Mouse (Mus musculus) liver, embryonic 12.5 days (tissue): ENCODE results near the gene Tom1l2. TPM values are rescaled to one million over a fixed set of nuclear protein-coding genes. Genes with fewer than 3 reads are reported as not detected.
A peak's percentile ranks its signal among the peaks of the same experiment; 100 is the strongest.

Source experiments
- ATAC-seq: fragments of 200-750 bp; cut with Nextera tagmentation; 2 replicates; pipeline ENCODE4 v1.8.0; 2017; ENCODE audit warnings: moderate number of reproducible peaks, mild to moderate bottlenecking, moderate library complexity
- H3K27ac ChIP-seq: fragments of 300-500 bp; sonication (generic); 2 replicates; pipeline ENCODE4 v1.5.1; 2016; ENCODE audit warnings: mild to moderate bottlenecking
- H3K27me3 ChIP-seq: fragments of 300-500 bp; sonication (generic); replicated peaks from 2 replicates; pipeline ENCODE4 v1.6.1; 2016; ENCODE audit warnings: mild to moderate bottlenecking, moderate library complexity
- H3K36me3 ChIP-seq: fragments of 300-500 bp; sonication (generic); 2 replicates; pipeline ENCODE4 v1.6.1; 2016; ENCODE audit warnings: mild to moderate bottlenecking, moderate library complexity
- H3K4me1 ChIP-seq: fragments of 300-500 bp; sonication (generic); 2 replicates; pipeline ENCODE4 v1.6.1; 2016
- H3K4me2 ChIP-seq: fragments of 300-500 bp; sonication (generic); 2 replicates; pipeline ENCODE4 v1.6.1; 2016; ENCODE audit warnings: mild to moderate bottlenecking, moderate library complexity
- H3K4me3 ChIP-seq: fragments of 300-500 bp; sonication (generic); 2 replicates; pipeline ENCODE4 v1.5.1; 2016; ENCODE audit warnings: mild to moderate bottlenecking, moderate library complexity
- H3K9ac ChIP-seq: fragments of 300-500 bp; sonication (generic); 2 replicates; pipeline ENCODE4 v1.6.1; 2016; ENCODE audit warnings: mild to moderate bottlenecking, moderate library complexity
- H3K9me3 ChIP-seq: fragments of 300-500 bp; sonication (generic); replicated peaks from 2 replicates; pipeline ENCODE4 v1.6.1; 2016; ENCODE audit warnings: mild to moderate bottlenecking, moderate library complexity
- WGBS: fragments of 180-500 bp; shearing (Covaris S2); methylation state at CpG from one replicate; pipeline ENCODE4 v1.1.7; 2016; ENCODE audit not compliant: insufficient replicate concordance; 5-methylcytosine and 5-hydroxymethylcytosine counted together
- polyA plus RNA-seq: library from polyadenylated mRNA; unstranded; fragments of >200 nt; fragmentation: Nextera tagmentation; extraction: Ambion mirVana; gene quantifications from 2 replicates; pipeline ENCODE4 v1.2.1, GENCODE M21; 2016

Tom1l2 gene
- polyA plus RNA-seq, 1 experiment from 2014 or later = 9.6 TPM

GRCm38 (mm10) chr11:60195108-60195507, 157.6 kb downstream of the Tom1l2 start:
- no peak for ATAC-seq
- no peak overlapping the region for H3K27ac ChIP-seq
- H3K4me3 ChIP-seq = no peak overlapping the region
- H3K4me1 ChIP-seq = peaks cover 25% of the 10 kb centered on the region
- H3K4me2 ChIP-seq = no peak overlapping the region
- H3K9me3 ChIP-seq = peaks cover 9% of the 10 kb centered on the region
- H3K27me3 ChIP-seq = no peaks in the 10 kb centered on the region
- H3K36me3 ChIP-seq = peaks cover 84% of the 10 kb centered on the region
- H3K9ac ChIP-seq = no peak overlapping the region

- WGBS = 83% methylated on average over 4 of the region's 4 CpGs
- peaks cover 21% of the 10 kb centered on the region for H3K4me1 ChIP-seq
- H3K4me2 ChIP-seq = no peak overlapping the region
- peaks cover 86% of the 10 kb centered on the region for H3K36me3 ChIP-seq
- ATAC-seq = 0 out of 2 replicates have a peak, but pooled peaks have one; percentile 14
- H3K27ac ChIP-seq = no peak overlapping the region
- H3K9ac ChIP-seq = no peak overlapping the region
- H3K27me3 ChIP-seq = no peaks in the 10 kb centered on the region
- H3K4me3 ChIP-seq = no peak overlapping the region
- H3K9me3 ChIP-seq = peaks cover 9% of the 10 kb centered on the region
Observed at GRCm38 (mm10) chr11:60193556-60193955, 159.1 kb downstream of the Tom1l2 start.

DNA sequence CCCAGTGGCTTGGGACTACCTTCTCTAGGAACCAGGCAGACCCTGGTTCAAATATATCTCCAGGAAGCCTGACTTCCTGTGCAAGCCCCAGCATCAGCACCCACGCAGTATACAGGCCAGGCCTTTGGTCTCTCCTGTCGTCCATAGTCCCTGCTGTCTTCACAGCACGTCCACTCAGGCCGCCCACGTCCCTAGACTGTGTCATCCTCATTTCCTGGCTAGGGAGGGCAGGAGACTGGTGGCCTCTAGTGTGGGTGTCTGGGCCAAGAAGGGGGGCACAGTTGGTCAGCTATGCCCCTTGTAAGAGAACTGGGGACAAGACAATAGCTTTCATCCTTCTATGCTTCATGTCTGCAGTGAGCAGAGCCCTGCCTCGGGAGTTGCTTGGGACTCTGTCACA, 160.2 kb downstream of the Tom1l2 start:
- Histone ChIP-seq H3K27me3 (no peaks in the 10 kb centered on the region), H3K4me2 (no peak overlapping the region), H3K9me3 (peaks cover 9% of the 10 kb centered on the region), H3K9ac (no peak overlapping the region), H3K36me3 (peaks cover 86% of the 10 kb centered on the region), H3K4me1 (peaks cover 21% of the 10 kb centered on the region), H3K4me3 (no peak overlapping the region), H3K27ac (no peak overlapping the region)
- 36% methylated on average over 6 of the region's 6 CpGs for WGBS
- no peak for ATAC-seq

DNA sequence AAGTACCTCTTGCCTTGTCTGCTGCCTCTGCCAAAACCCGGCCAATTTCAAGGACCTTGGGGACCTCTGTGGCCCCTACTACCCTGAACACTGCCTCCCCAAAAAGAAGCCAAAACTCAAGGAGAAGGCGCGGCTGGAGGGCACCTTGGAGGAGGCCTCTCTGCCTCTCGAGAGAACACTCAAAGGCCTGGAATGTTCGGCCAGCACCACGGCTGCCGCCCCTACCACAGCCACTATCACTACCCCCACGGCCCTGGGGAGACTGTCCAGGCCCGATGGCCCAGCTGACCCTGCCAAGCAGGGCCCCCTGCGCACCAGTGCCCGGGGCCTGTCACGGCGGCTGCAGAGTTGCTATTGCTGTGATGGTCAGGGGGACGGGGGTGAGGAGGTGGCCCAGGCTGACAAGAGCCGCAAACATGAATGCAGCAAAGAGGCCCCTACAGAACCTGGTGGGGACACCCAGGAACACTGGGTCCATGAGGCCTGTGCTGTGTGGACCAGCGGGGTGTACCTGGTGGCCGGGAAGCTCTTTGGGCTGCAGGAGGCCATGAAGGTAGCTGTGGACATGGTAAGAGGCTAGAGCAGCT, 162.6 kb downstream of the Tom1l2 start:
- Histone ChIP-seq H3K27ac (no peak overlapping the region), H3K4me3 (no peak overlapping the region), H3K9me3 (peaks cover 8% of the 10 kb centered on the region), H3K36me3 (peaks cover 92% of the 10 kb centered on the region), H3K4me1 (peaks cover 39% of the 10 kb centered on the region), H3K9ac (no peak overlapping the region), H3K27me3 (no peaks in the 10 kb centered on the region), H3K4me2 (no peak overlapping the region)
- WGBS = 84% methylated on average over 17 of the region's 17 CpGs
- no peak for ATAC-seq

GRCm38 (mm10) chr11:60189501-60190040, 163.1 kb downstream of the Tom1l2 start:
- peaks cover 3% of the 10 kb centered on the region; the same call in 1 of the 2 replicates for H3K9me3 ChIP-seq
- H3K4me2 ChIP-seq = no peak overlapping the region
- H3K4me1 ChIP-seq = peaks cover 45% of the 10 kb centered on the region
- H3K4me3 ChIP-seq = no peak overlapping the region
- no peak overlapping the region for H3K9ac ChIP-seq
- H3K36me3 ChIP-seq = peaks cover 89% of the 10 kb centered on the region
- ATAC-seq = no peak
- WGBS = 83% methylated on average over 21 of the region's 21 CpGs
- no peaks in the 10 kb centered on the region for H3K27me3 ChIP-seq
- H3K27ac ChIP-seq = no peak overlapping the region

DNA sequence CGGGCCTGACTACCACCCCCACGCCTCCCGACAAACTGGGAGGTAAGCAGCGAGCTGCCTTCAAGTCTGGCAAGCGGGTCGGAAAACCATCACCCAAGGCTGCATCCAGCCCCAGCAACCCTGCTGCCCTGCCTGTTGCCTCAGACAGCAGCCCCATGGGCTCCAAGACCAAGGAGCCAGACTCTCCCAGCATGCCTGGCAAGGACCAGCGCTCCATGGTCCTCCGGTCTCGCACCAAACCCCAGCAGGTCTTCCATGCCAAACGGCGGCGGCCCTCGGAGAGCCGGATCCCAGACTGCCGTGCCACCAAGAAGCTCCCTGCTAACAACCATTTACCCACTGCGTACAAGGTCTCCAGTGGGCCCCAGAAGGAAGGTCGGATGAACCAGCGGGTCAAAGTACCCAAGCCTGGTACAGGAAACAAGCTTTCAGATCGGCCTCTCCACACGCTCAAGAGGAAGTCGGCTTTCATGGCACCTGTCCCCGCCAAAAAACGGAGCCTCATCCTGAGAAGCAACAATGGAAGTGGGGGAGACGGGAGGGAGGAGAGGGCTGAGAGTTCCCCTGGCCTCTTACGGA, 164.3 kb downstream of the Tom1l2 start:
- Histone ChIP-seq H3K36me3 (peaks cover 77% of the 10 kb centered on the region), H3K27ac (no peak overlapping the region), H3K4me3 (no peak overlapping the region), H3K9me3 (no peaks in the 10 kb centered on the region), H3K27me3 (no peaks in the 10 kb centered on the region), H3K9ac (no peak overlapping the region), H3K4me2 (no peak overlapping the region), H3K4me1 (peaks cover 57% of the 10 kb centered on the region)
- 84% methylated on average over 25 of the region's 25 CpGs for WGBS
- ATAC-seq = no peak

DNA sequence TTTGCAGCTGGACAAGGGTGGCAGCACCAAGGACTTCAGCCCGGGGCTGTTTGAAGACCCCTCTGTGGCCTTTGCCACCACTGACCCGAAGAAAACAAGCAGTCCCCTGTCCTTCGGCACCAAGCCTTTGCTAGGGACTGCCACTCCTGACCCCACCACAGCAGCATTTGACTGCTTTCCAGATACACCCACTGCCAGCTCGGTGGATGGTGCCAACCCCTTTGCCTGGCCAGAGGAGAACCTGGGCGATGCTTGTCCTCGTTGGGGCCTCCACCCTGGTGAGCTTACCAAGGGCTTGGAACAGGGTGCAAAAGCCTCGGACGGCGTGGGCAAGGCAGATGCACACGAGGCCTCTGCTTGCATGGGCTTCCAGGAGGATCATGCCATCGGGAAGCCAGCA, 165.6 kb downstream of the Tom1l2 start:
- peaks cover 59% of the 10 kb centered on the region for H3K4me1 ChIP-seq
- H3K27ac ChIP-seq = no peak overlapping the region
- no peak overlapping the region for H3K9ac ChIP-seq
- no peak for ATAC-seq
- H3K36me3 ChIP-seq = peaks cover 72% of the 10 kb centered on the region
- no peak overlapping the region for H3K4me2 ChIP-seq
- no peaks in the 10 kb centered on the region for H3K9me3 ChIP-seq
- H3K27me3 ChIP-seq = no peaks in the 10 kb centered on the region
- WGBS = 88% methylated on average over 11 of the region's 11 CpGs
- no peak overlapping the region for H3K4me3 ChIP-seq

DNA sequence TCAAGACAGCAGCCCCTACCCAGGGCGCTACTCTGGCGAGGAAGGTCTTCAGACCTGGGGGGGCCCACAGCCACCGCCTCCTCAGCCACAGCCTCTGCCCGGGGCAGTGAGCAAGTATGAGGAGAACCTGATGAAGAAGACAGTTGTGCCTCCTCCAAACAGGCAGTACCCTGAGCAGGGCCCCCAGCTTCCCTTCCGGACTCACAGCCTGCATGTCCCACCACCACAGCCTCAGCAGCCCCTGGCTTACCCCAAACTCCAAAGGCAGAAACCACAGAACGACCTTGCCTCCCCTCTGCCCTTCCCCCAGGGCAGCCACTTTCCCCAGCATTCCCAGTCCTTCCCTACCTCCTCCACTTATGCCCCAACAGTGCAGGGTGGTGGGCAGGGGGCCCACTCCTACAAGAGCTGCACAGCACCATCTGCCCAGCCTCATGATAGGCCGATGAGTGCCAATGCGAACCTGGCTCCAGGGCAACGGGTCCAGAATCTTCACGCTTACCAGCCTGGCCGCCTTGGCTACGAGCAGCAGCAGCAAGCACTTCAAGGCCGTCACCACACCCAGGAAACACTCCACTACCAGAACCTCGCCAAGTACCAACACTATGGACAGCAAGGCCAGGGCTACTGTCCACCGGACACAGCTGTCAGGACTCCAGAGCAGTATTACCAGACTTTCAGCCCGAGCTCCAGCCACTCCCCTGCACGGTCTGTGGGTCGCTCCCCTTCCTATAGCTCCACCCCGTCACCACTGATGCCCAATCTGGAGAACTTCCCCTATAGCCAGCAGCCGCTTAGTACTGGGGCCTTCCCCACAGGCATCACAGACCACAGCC, 167.1 kb downstream of the Tom1l2 start:
- H3K4me2 ChIP-seq = peak overlapping the region; percentile 36

DNA sequence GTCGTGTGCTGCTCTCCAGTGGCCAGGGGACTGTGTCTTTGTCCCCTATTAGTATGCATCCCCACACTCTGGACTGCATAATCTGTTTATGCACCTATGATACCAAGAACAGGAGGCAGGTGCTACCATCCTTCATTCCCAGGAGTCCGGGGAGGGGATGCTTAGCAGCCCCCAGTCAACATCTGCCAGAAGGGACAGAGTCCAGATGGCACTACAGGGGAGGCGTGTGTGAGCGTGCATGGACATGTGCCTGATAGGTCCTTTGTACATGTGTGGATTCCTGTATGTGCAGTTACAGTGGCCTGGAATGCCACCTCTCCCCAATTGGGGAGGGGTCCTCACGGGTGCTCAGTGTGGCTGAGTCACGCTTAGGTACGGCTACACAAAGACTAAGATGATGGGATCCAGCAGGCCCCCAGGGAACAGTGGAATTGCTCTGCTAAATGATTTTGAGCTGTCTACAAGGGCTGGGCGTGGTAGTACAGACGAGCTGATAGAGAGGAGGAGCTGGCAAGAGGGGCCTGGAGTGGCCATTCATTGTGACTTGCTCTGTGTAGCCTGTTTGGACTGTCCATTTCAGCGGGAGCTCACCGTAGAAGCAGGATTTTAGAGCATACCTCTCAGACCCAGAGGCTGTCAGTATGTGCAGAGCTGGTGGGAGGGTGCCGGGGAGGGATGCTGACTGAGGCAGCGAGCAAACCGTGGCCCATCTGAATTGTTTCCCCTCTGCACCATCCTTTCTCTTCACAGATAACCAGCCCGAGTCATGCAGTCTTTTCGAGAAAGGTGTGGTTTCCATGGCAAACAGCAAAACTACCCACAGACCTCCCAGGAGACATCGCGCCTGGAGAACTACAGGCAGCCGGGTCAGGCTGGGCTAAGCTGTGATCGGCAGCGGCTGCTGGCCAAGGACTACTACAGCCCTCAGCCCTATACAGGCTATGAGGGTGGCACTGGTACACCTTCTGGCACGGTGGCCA, 168.1 kb downstream of the Tom1l2 start:
- peak; percentile 53; the same call in 1 of the 2 replicates for ATAC-seq
- Histone ChIP-seq H3K27ac (peak overlapping the region; percentile 59; the same call in 1 of the 2 replicates), H3K9ac (peak overlapping the region; percentile 30; the same call in 1 of the 2 replicates), H3K9me3 (no peaks in the 10 kb centered on the region), H3K4me3 (no peak overlapping the region), H3K4me1 (peaks cover 73% of the 10 kb centered on the region), H3K27me3 (no peaks in the 10 kb centered on the region), H3K4me2 (peak overlapping the region; percentile 36), H3K36me3 (peaks cover 54% of the 10 kb centered on the region)
- 41% methylated on average over 22 of the region's 22 CpGs for WGBS

More for the DNA sequence above, 167.1 kb downstream of the Tom1l2 start:
- Histone ChIP-seq H3K27ac (peak overlapping the region; percentile 49; the same call in 1 of the 2 replicates), H3K36me3 (peaks cover 57% of the 10 kb centered on the region), H3K9ac (no peak overlapping the region), H3K9me3 (no peaks in the 10 kb centered on the region), H3K27me3 (no peaks in the 10 kb centered on the region), H3K4me1 (peaks cover 63% of the 10 kb centered on the region), H3K4me3 (no peak overlapping the region)
- no peak for ATAC-seq
- 56% methylated on average over 20 of the region's 20 CpGs for WGBS

GRCm38 (mm10) chr11:60182741-60183140, 170.0 kb downstream of the Tom1l2 start:
- Histone ChIP-seq H3K9me3 (no peaks in the 10 kb centered on the region), H3K4me2 (no peak overlapping the region), H3K27ac (peak overlapping the region; percentile 22; the same call in 1 of the 2 replicates), H3K9ac (0 out of 2 replicates have a peak overlapping the region, but pooled peaks have one; percentile 2), H3K4me1 (peaks cover 92% of the 10 kb centered on the region), H3K27me3 (no peaks in the 10 kb centered on the region), H3K4me3 (no peak overlapping the region), H3K36me3 (peaks cover 44% of the 10 kb centered on the region)
- ATAC-seq = no peak
- WGBS = 63% methylated on average over 2 of the region's 2 CpGs

DNA sequence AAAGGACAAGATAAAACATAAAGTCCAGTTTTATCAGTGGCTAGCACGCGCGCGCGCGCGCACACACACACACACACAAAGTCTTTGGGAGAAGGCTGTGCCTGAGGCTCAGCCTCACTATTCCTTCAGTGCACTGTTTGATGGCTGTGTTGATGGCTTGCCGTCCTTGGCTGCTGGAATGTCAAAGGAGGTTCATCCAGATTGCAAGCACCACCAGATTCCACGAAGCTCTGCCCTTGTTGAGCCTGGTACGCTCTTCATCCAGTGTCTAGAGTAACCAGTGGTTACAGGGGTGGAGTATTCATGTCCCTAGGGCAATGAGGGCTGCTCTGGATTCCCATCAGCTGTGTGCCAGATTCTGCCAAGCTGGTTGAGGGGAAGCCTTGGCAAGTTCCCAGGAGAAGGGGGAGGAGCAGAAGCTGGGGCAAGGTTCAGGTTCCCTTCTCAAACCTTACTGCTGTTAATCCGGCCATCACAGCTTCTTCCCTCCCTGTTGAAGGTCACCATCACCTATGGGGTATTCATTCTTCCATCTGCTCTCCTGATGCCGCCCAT, 170.5 kb downstream of the Tom1l2 start:
- Histone ChIP-seq H3K27me3 (peaks cover 3% of the 10 kb centered on the region), H3K27ac (0 out of 2 replicates have a peak overlapping the region, but pooled peaks have one; percentile 22), H3K4me2 (no peak overlapping the region), H3K9me3 (no peaks in the 10 kb centered on the region), H3K4me3 (no peak overlapping the region), H3K9ac (no peak overlapping the region), H3K36me3 (peaks cover 38% of the 10 kb centered on the region), H3K4me1 (peaks cover 98% of the 10 kb centered on the region)
- ATAC-seq = no peak
- WGBS = 75% methylated on average over 12 of the region's 12 CpGs
